Mouse (Mus musculus) MEL (cell line): Measurements from ENCODE around the gene Th. TPM values are rescaled to one million over a fixed set of nuclear protein-coding genes. Genes with fewer than 3 reads are reported as not detected.

ENCODE experiments used
- DNase-seq: peaks from one replicate; pipeline ENCODE4 v3.0.0; 2011; ENCODE audit warnings: low read depth, low spot score
- H3K27ac ChIP-seq: 2 replicates; pipeline ENCODE4 v1.5.1; 2012; ENCODE audit warnings: low read depth, mild to moderate bottlenecking, control low read depth, low read length, moderate library complexity; ENCODE audit not compliant: control insufficient read depth
- H3K27me3 ChIP-seq, 2 experiments: fragments of 150-350 bp in 1 of 2; sonication (generic) in 1 of 2; 2 replicates each; pipeline ENCODE4 v1.6.1; 2012; ENCODE audit warnings: low read length in 2 of 2, mild to moderate bottlenecking in 2 of 2, improper control_type of control experiment in 1 of 2, moderate library complexity in 1 of 2; ENCODE audit not compliant: insufficient read depth in 2 of 2, control insufficient read depth in 1 of 2
- H3K36me3 ChIP-seq, 2 experiments: 2 replicates each; pipeline ENCODE4 v1.6.1; 2012 to 2014; ENCODE audit warnings: low read length in 2 of 2, improper control_type of control experiment in 1 of 2, inconsistent platforms in 1 of 2, mild to moderate bottlenecking in 1 of 2; ENCODE audit not compliant: insufficient read depth in 2 of 2, control insufficient read depth in 1 of 2
- H3K4me1 ChIP-seq, 2 experiments: fragments of 150-350 bp in 1 of 2; sonication (generic) in 1 of 2; 2 replicates each; pipeline ENCODE4 v1.6.1; 2012; ENCODE audit warnings: low read length in 2 of 2, improper control_type of control experiment in 1 of 2, mild to moderate bottlenecking in 1 of 2; ENCODE audit not compliant: insufficient read depth in 2 of 2, control insufficient read depth in 1 of 2
- H3K4me3 ChIP-seq, 2 experiments: fragments of 150-350 bp in 1 of 2; sonication (generic) in 1 of 2; 2 replicates each; pipeline ENCODE4 v1.5.1; 2012; ENCODE audit warnings: low read depth in 2 of 2, low read length in 2 of 2, mild to moderate bottlenecking in 2 of 2, moderate library complexity in 2 of 2, control low read depth in 1 of 2, improper control_type of control experiment in 1 of 2; ENCODE audit not compliant: control insufficient read depth in 1 of 2, insufficient read depth in 1 of 2
- H3K79me2 ChIP-seq: 2 replicates; pipeline ENCODE4 v1.6.1; 2012; ENCODE audit warnings: mild to moderate bottlenecking, low read length, moderate library complexity; ENCODE audit not compliant: control insufficient read depth, poor library complexity, insufficient read depth
- H3K9ac ChIP-seq: 2 replicates; pipeline ENCODE4 v1.6.1; 2012; ENCODE audit warnings: low read depth, mild to moderate bottlenecking, control low read depth, low read length, moderate library complexity; ENCODE audit not compliant: control insufficient read depth, poor library complexity, severe bottlenecking
- H3K9me3 ChIP-seq: fragments of 150-350 bp; sonication (generic); replicated peaks from 2 replicates; pipeline ENCODE4 v1.6.1; 2012; ENCODE audit warnings: mild to moderate bottlenecking, low read length, improper control_type of control experiment, moderate library complexity; ENCODE audit not compliant: insufficient read depth
- BHLHE40 ChIP-seq: IDR thresholded peaks from 2 replicates; pipeline ENCODE4 v1.6.1; 2012; ENCODE audit warnings: low read depth, mild to moderate bottlenecking, inconsistent platforms, low read length, improper control_type of control experiment, borderline replicate concordance
- CTCF ChIP-seq, 3 experiments: IDR thresholded peaks in 2 of 3; conservative IDR thresholded peaks in 1 of 3; 2 replicates each; pipeline ENCODE4 v1.5.1; 2011 to 2012; ENCODE audit warnings: low read length in 3 of 3, low read depth in 2 of 3, mild to moderate bottlenecking in 2 of 3, improper control_type of control experiment in 1 of 3, inconsistent platforms in 1 of 3, mixed read lengths in 1 of 3, moderate library complexity in 1 of 3; ENCODE audit not compliant: control insufficient read depth in 1 of 3, insufficient read depth in 1 of 3, poor library complexity in 1 of 3, severe bottlenecking in 1 of 3
- ELF1 ChIP-seq: IDR thresholded peaks from 2 replicates; pipeline ENCODE4 v1.6.1; 2014; ENCODE audit warnings: low read depth, mild to moderate bottlenecking, inconsistent platforms, low read length, improper control_type of control experiment, moderate library complexity
- ETS1 ChIP-seq: IDR thresholded peaks from 2 replicates; pipeline ENCODE4 v1.6.1; 2012; ENCODE audit warnings: low read depth, mild to moderate bottlenecking, inconsistent platforms, low read length, improper control_type of control experiment, moderate library complexity
- GABPA ChIP-seq: IDR thresholded peaks from 2 replicates; pipeline ENCODE4 v1.6.1; 2012; ENCODE audit warnings: low read depth, mild to moderate bottlenecking, inconsistent platforms, low read length, improper control_type of control experiment, moderate library complexity
- HCFC1 ChIP-seq: IDR thresholded peaks from 2 replicates; pipeline ENCODE4 v1.6.1; 2012; ENCODE audit warnings: low read depth, mild to moderate bottlenecking, inconsistent platforms, low read length, improper control_type of control experiment, moderate library complexity
- JUND ChIP-seq: IDR thresholded peaks from 2 replicates; pipeline ENCODE4 v1.6.1; 2011; ENCODE audit warnings: low read depth, mild to moderate bottlenecking, improper control_type of control experiment, low read length
- NELFE ChIP-seq: IDR thresholded peaks from 2 replicates; pipeline ENCODE4 v1.6.1; 2011; ENCODE audit warnings: low read depth, low read length, improper control_type of control experiment
- RAD21 ChIP-seq: IDR thresholded peaks from 2 replicates; pipeline ENCODE4 v1.6.1; 2011; ENCODE audit warnings: mild to moderate bottlenecking, low read depth, low read length, improper control_type of control experiment
- SMC3 ChIP-seq: IDR thresholded peaks from 2 replicates; pipeline ENCODE4 v1.6.1; 2011; ENCODE audit warnings: low read depth, low read length, improper control_type of control experiment
- TAL1 ChIP-seq: IDR thresholded peaks from 2 replicates; pipeline ENCODE4 v1.6.1; 2012; ENCODE audit warnings: mild to moderate bottlenecking, inconsistent platforms, low read length, moderate library complexity, mixed read lengths
- USF1 ChIP-seq: IDR thresholded peaks from 2 replicates; pipeline ENCODE4 v1.6.1; 2014; ENCODE audit warnings: low read depth, mild to moderate bottlenecking, inconsistent platforms, low read length, improper control_type of control experiment, moderate library complexity
- ZC3H11A ChIP-seq: IDR thresholded peaks from 2 replicates; pipeline ENCODE4 v1.6.1; 2012; ENCODE audit warnings: low read depth, mild to moderate bottlenecking, inconsistent platforms, low read length, improper control_type of control experiment
- ZNF384 ChIP-seq: IDR thresholded peaks from 2 replicates; pipeline ENCODE4 v1.6.1; 2012; ENCODE audit warnings: low read depth, mild to moderate bottlenecking, inconsistent platforms, low read length, improper control_type of control experiment
- polyA plus RNA-seq, 2 experiments: library from polyadenylated mRNA; stranded (reverse) in 1 of 2; unstranded in 1 of 2; fragments of >175 nt in 1 of 2; fragments of >200 nt in 1 of 2; gene quantifications; 2 replicates each; pipeline versions ENCODE4 v1.2.1 to v1.2.4; 2012; ENCODE audit warnings: low replicate concordance in 2 of 2, low read depth in 1 of 2; ENCODE audit not compliant: insufficient read length in 2 of 2, insufficient read depth in 1 of 2, missing spikeins in 1 of 2
- total RNA-seq: library from RNA; depleted of rRNA; stranded (reverse); fragments of 300-350 nt; gene quantifications from 2 replicates; pipeline ENCODE4 v1.2.3, GENCODE M21; 2012

Gene Th
- total and polyA plus RNA-seq, 3 experiments: not detected

GRCm38 (mm10) chr7:142929516-142929915 lies 1.4 kb downstream of the Th start:
- H3K27me3 ChIP-seq: peaks cover 0 to 2% of the 10 kb centered on the region in 2 experiments; a peak in 2 of 4 replicates

GRCm38 (mm10) chr7:142927293-142927692 lies 3.6 kb downstream of the Th start:
- DNase-seq: no peak
- H3K27ac ChIP-seq: no peak overlapping the region
- no peaks in the 10 kb centered on the region for H3K4me1 ChIP-seq
- H3K27me3 ChIP-seq: peaks cover 0 to 2% of the 10 kb centered on the region in 2 experiments; a peak in 2 of 4 replicates
- no peaks in the 10 kb centered on the region for H3K36me3 ChIP-seq
- TF ChIP-seq TAL1: no peak
- TF ChIP-seq ETS1: no peak
- TF ChIP-seq JUND: no peak
- no peak for TF ChIP-seq BHLHE40
- no peak for TF ChIP-seq ZNF384
- H3K9ac ChIP-seq: no peak overlapping the region
- no peaks in the 10 kb centered on the region for H3K9me3 ChIP-seq
- no peak overlapping the region for H3K4me3 ChIP-seq
- no peaks in the 10 kb centered on the region for H3K79me2 ChIP-seq

More at GRCm38 (mm10) chr7:142929516-142929915, 1.4 kb downstream of the Th start:
- no peaks in the 10 kb centered on the region for H3K4me1 ChIP-seq
- H3K9ac ChIP-seq: no peak overlapping the region
- no peak for DNase-seq
- no peaks in the 10 kb centered on the region for H3K36me3 ChIP-seq
- H3K4me3 ChIP-seq: no peak overlapping the region
- no peaks in the 10 kb centered on the region for H3K79me2 ChIP-seq
- no peaks in the 10 kb centered on the region for H3K9me3 ChIP-seq
- TF ChIP-seq SMC3: no peak
- TF ChIP-seq JUND: no peak
- H3K27ac ChIP-seq: no peak overlapping the region

GRCm38 (mm10) chr7:142918641-142919628 lies 12.0 kb downstream of the Th start:
- Histone ChIP-seq H3K27ac (no peak overlapping the region), H3K36me3 (no peaks in the 10 kb centered on the region), H3K4me3 (no peak overlapping the region), H3K27me3 (no peaks in the 10 kb centered on the region), H3K9me3 (no peaks in the 10 kb centered on the region), H3K9ac (no peak overlapping the region), H3K4me1 (no peaks in the 10 kb centered on the region), H3K79me2 (no peaks in the 10 kb centered on the region)
- peak; percentile 75 for DNase-seq
- peak; percentile 79 for TF ChIP-seq RAD21
- TF ChIP-seq ZC3H11A: peak; percentile 73
- no peak for TF ChIP-seq GABPA
- 0 out of 2 replicates have a peak, but pooled peaks have one; percentile 45 for TF ChIP-seq HCFC1
- peak; percentile 97 for TF ChIP-seq SMC3
- 0 out of 2 replicates have a peak, but pooled peaks have one; percentile 15 for TF ChIP-seq USF1
- no peak for TF ChIP-seq ELF1
- TF ChIP-seq ZNF384: peak; percentile 24; the same call in 1 of the 2 replicates
- no peak for TF ChIP-seq NELFE
- TF ChIP-seq CTCF (IDR thresholded peaks at IDR 0.05 in 2 of 3, conservative IDR thresholded peaks at IDR 0.05 in 1 of 3; ENCODE audit: control insufficient read depth in 1 of 3, insufficient read depth in 1 of 3, low read depth in 2 of 3, low read length in 3 of 3, poor library complexity in 1 of 3, severe bottlenecking in 1 of 3): peak; percentile 98 to 100 (median 100); a peak in 5 of 6 replicates
